Mouse (Mus musculus): Measurements from ENCODE around the gene Nppb. TPM values are rescaled to one million over a fixed set of nuclear protein-coding genes. Genes with fewer than 3 reads are reported as not detected.

The Nppb gene
- polyA plus RNA-seq, 1 experiment = not detected

- TF ChIP-seq CTCF (IDR thresholded peaks at IDR 0.05; ENCODE audit: control insufficient read depth, insufficient read depth, low read length) (no peak), POLR2A (IDR thresholded peaks at IDR 0.05; ENCODE audit: borderline replicate concordance, control insufficient read depth, low read depth, low read length) (no peak)
- H3K27ac ChIP-seq (ENCODE audit: control insufficient read depth, insufficient read depth, low read depth, low read length, poor library complexity) = no peak overlapping the region
- WGBS = 52% methylated on average over 6 of the region's 6 CpGs
These were observed 22.8 kb upstream of the Nppb start for GRCm38 (mm10) chr4:147962781-147963180.

GRCm38 (mm10) chr4:147963623-147964022 lies 22.0 kb upstream of the Nppb start:
- no peak overlapping the region for H3K4me3 ChIP-seq (replicated peaks; ENCODE audit: control insufficient read depth, low read depth, low read length)
- H3K27ac ChIP-seq (ENCODE audit: control insufficient read depth, insufficient read depth, low read depth, low read length, poor library complexity) = no peak overlapping the region
- H3K4me1 ChIP-seq (ENCODE audit: control insufficient read depth, insufficient read depth, low read length) = no peaks in the 10 kb centered on the region
- 81% methylated on average over 15 of the region's 15 CpGs for WGBS
- TF ChIP-seq POLR2A (IDR thresholded peaks at IDR 0.05; ENCODE audit: borderline replicate concordance, control insufficient read depth, low read depth, low read length) (no peak), CTCF (IDR thresholded peaks at IDR 0.05; ENCODE audit: control insufficient read depth, insufficient read depth, low read length) (no peak)

More at GRCm38 (mm10) chr4:147962781-147963180, 22.8 kb upstream of the Nppb start:
- Histone ChIP-seq H3K4me1 (ENCODE audit: control insufficient read depth, insufficient read depth, low read length) (no peaks in the 10 kb centered on the region), H3K4me3 (replicated peaks; ENCODE audit: control insufficient read depth, low read depth, low read length) (no peak overlapping the region)

GRCm38 (mm10) chr4:147965712-147966111 lies 19.9 kb upstream of the Nppb start:
- TF ChIP-seq POLR2A (IDR thresholded peaks at IDR 0.05; ENCODE audit: borderline replicate concordance, control insufficient read depth, low read depth, low read length) (no peak), CTCF (IDR thresholded peaks at IDR 0.05; ENCODE audit: control insufficient read depth, insufficient read depth, low read length) (no peak)
- WGBS = 59% methylated on average over 7 of the region's 7 CpGs
- H3K4me3 ChIP-seq (replicated peaks; ENCODE audit: control insufficient read depth, low read depth, low read length) = no peak overlapping the region

GRCm38 (mm10) chr4:147968816-147969215 lies 16.8 kb upstream of the Nppb start:
- H3K27ac ChIP-seq (ENCODE audit: control insufficient read depth, insufficient read depth, low read depth, low read length, poor library complexity) = no peak overlapping the region
- 67% methylated on average over 2 of the region's 2 CpGs for WGBS
- no peaks in the 10 kb centered on the region for H3K4me1 ChIP-seq (ENCODE audit: control insufficient read depth, insufficient read depth, low read length)
- TF ChIP-seq CTCF (IDR thresholded peaks at IDR 0.05; ENCODE audit: control insufficient read depth, insufficient read depth, low read length) = no peak
- TF ChIP-seq POLR2A (IDR thresholded peaks at IDR 0.05; ENCODE audit: borderline replicate concordance, control insufficient read depth, low read depth, low read length) = no peak
- no peak overlapping the region for H3K4me3 ChIP-seq (replicated peaks; ENCODE audit: control insufficient read depth, low read depth, low read length)

More at GRCm38 (mm10) chr4:147965712-147966111, 19.9 kb upstream of the Nppb start:
- H3K4me1 ChIP-seq (ENCODE audit: control insufficient read depth, insufficient read depth, low read length) = no peaks in the 10 kb centered on the region
- H3K27ac ChIP-seq (ENCODE audit: control insufficient read depth, insufficient read depth, low read depth, low read length, poor library complexity) = no peak overlapping the region

- TF ChIP-seq CTCF (IDR thresholded peaks at IDR 0.05; ENCODE audit: control insufficient read depth, insufficient read depth, low read length) = no peak
- no peak for TF ChIP-seq POLR2A (IDR thresholded peaks at IDR 0.05; ENCODE audit: borderline replicate concordance, control insufficient read depth, low read depth, low read length)
- WGBS = 45% methylated on average over 9 of the region's 9 CpGs
These were observed 16.3 kb upstream of the Nppb start for GRCm38 (mm10) chr4:147969337-147969736.

GRCm38 (mm10) chr4:147976237-147976636 lies 9.4 kb upstream of the Nppb start:
- H3K4me3 ChIP-seq (replicated peaks; ENCODE audit: control insufficient read depth, low read depth, low read length) = no peak overlapping the region
- 63% methylated on average over 3 of the region's 3 CpGs for WGBS
- no peak for TF ChIP-seq POLR2A (IDR thresholded peaks at IDR 0.05; ENCODE audit: borderline replicate concordance, control insufficient read depth, low read depth, low read length)
- TF ChIP-seq CTCF (IDR thresholded peaks at IDR 0.05; ENCODE audit: control insufficient read depth, insufficient read depth, low read length) = no peak
- no peak overlapping the region for H3K27ac ChIP-seq (ENCODE audit: control insufficient read depth, insufficient read depth, low read depth, low read length, poor library complexity)
- H3K4me1 ChIP-seq (ENCODE audit: control insufficient read depth, insufficient read depth, low read length) = no peaks in the 10 kb centered on the region

More at GRCm38 (mm10) chr4:147969337-147969736, 16.3 kb upstream of the Nppb start:
- H3K4me1 ChIP-seq (ENCODE audit: control insufficient read depth, insufficient read depth, low read length) = no peaks in the 10 kb centered on the region
- H3K27ac ChIP-seq (ENCODE audit: control insufficient read depth, insufficient read depth, low read depth, low read length, poor library complexity) = no peak overlapping the region; the same call in 1 of the 2 replicates
- H3K4me3 ChIP-seq (replicated peaks; ENCODE audit: control insufficient read depth, low read depth, low read length) = no peak overlapping the region

GRCm38 (mm10) chr4:147977726-147978125 lies 7.9 kb upstream of the Nppb start:
- Histone ChIP-seq H3K27ac (ENCODE audit: control insufficient read depth, insufficient read depth, low read depth, low read length, poor library complexity) (no peak overlapping the region), H3K4me3 (replicated peaks; ENCODE audit: control insufficient read depth, low read depth, low read length) (no peak overlapping the region), H3K4me1 (ENCODE audit: control insufficient read depth, insufficient read depth, low read length) (no peaks in the 10 kb centered on the region)
- TF ChIP-seq CTCF (IDR thresholded peaks at IDR 0.05; ENCODE audit: control insufficient read depth, insufficient read depth, low read length) (no peak), POLR2A (IDR thresholded peaks at IDR 0.05; ENCODE audit: borderline replicate concordance, control insufficient read depth, low read depth, low read length) (no peak)
- 68% methylated on average over 4 of the region's 4 CpGs for WGBS

- Histone ChIP-seq H3K4me3 (replicated peaks; ENCODE audit: control insufficient read depth, low read depth, low read length) (no peak overlapping the region), H3K27ac (ENCODE audit: control insufficient read depth, insufficient read depth, low read depth, low read length, poor library complexity) (no peak overlapping the region), H3K4me1 (ENCODE audit: control insufficient read depth, insufficient read depth, low read length) (no peaks in the 10 kb centered on the region)
- no peak for TF ChIP-seq POLR2A (IDR thresholded peaks at IDR 0.05; ENCODE audit: borderline replicate concordance, control insufficient read depth, low read depth, low read length)
- no peak for TF ChIP-seq CTCF (IDR thresholded peaks at IDR 0.05; ENCODE audit: control insufficient read depth, insufficient read depth, low read length)
- 85% methylated on average over 6 of the region's 6 CpGs for WGBS
These were observed 7.2 kb upstream of the Nppb start for GRCm38 (mm10) chr4:147978391-147978790.

GRCm38 (mm10) chr4:147979441-147979860 lies 6.1 kb upstream of the Nppb start:
- no peaks in the 10 kb centered on the region for H3K4me1 ChIP-seq (ENCODE audit: control insufficient read depth, insufficient read depth, low read length)
- H3K4me3 ChIP-seq (replicated peaks; ENCODE audit: control insufficient read depth, low read depth, low read length) = no peak overlapping the region
- TF ChIP-seq CTCF (IDR thresholded peaks at IDR 0.05; ENCODE audit: control insufficient read depth, insufficient read depth, low read length) (no peak), POLR2A (IDR thresholded peaks at IDR 0.05; ENCODE audit: borderline replicate concordance, control insufficient read depth, low read depth, low read length) (no peak)
- WGBS = 71% methylated on average over 7 of the region's 7 CpGs
- H3K27ac ChIP-seq (ENCODE audit: control insufficient read depth, insufficient read depth, low read depth, low read length, poor library complexity) = no peak overlapping the region
